Mouse (Mus musculus): ENCODE results near the gene Sox8. TPM values are rescaled to one million over a fixed set of nuclear protein-coding genes. Genes with fewer than 3 reads are reported as not detected.

Sox8 gene
- total and polyA plus RNA-seq, 3 experiments = not detected

DNA sequence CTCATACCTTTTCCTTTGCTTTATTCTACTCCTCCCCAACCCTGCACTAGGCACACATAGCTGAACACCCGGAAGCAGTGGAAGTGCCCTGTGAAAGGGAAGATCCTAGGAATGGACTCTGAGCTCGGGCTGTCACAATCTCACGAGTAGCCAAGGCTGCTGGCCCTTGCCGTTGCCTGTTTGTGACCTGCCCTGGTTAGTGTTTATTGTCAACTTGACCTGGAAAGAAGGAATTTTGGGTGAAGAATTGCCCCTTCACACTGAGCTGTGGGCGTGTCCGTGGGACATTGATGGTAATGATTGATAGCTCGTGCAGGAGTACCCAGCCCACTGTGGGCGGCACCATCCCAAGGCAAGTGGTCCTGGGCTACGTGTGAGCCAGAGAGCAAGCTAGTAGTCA is 14.2 kb upstream of the Sox8 start:
- no peak for TF ChIP-seq NELFE (IDR thresholded peaks at IDR 0.05; ENCODE audit: low read depth, low read length)
- TF ChIP-seq GABPA (IDR thresholded peaks at IDR 0.05; ENCODE audit: insufficient replicate concordance, low read depth, low read length) = no peak
- TF ChIP-seq ELF1 (IDR thresholded peaks at IDR 0.05; ENCODE audit: low read depth, low read length) = no peak
- no peak for TF ChIP-seq ZNF384 (IDR thresholded peaks at IDR 0.05; ENCODE audit: low read depth, low read length)
- no peak for TF ChIP-seq SMC3 (IDR thresholded peaks at IDR 0.05; ENCODE audit: low read depth, low read length)
- TF ChIP-seq MAX (IDR thresholded peaks at IDR 0.05; ENCODE audit: low read length) = no peak
- no peak for TF ChIP-seq SIN3A (IDR thresholded peaks at IDR 0.05; ENCODE audit: low read length)
- no peak for TF ChIP-seq PAX5 (IDR thresholded peaks at IDR 0.05; ENCODE audit: low read length)
- no peak for TF ChIP-seq MAFK (IDR thresholded peaks at IDR 0.05; ENCODE audit: insufficient replicate concordance, low read length)
- TF ChIP-seq ZMIZ1 (IDR thresholded peaks at IDR 0.05; ENCODE audit: low read depth, low read length) = no peak
- TF ChIP-seq CTCF (conservative IDR thresholded peaks at IDR 0.05 in 1 of 2, IDR thresholded peaks at IDR 0.05 in 1 of 2; ENCODE audit: low read depth in 2 of 2, low read length in 2 of 2) = no peak
- TF ChIP-seq JUND (conservative IDR thresholded peaks at IDR 0.05; ENCODE audit: low read depth, low read length) = no peak
- TF ChIP-seq CHD2 (IDR thresholded peaks at IDR 0.05; ENCODE audit: low read length) = no peak
- no peak for TF ChIP-seq USF1 (IDR thresholded peaks at IDR 0.05; ENCODE audit: low read depth, low read length)
- no peak for TF ChIP-seq EP300 (IDR thresholded peaks at IDR 0.05; ENCODE audit: low read length)
- no peak for TF ChIP-seq UBTF (IDR thresholded peaks at IDR 0.05; ENCODE audit: low read depth, low read length)
- no peak for TF ChIP-seq JUN (IDR thresholded peaks at IDR 0.05; ENCODE audit: insufficient read depth, low read depth, low read length)
- no peak for TF ChIP-seq TBP (conservative IDR thresholded peaks at IDR 0.05; ENCODE audit: low read depth, low read length)
- TF ChIP-seq BHLHE40 (IDR thresholded peaks at IDR 0.05; ENCODE audit: low read depth, low read length) = no peak
- TF ChIP-seq KAT2A (IDR thresholded peaks at IDR 0.05; ENCODE audit: insufficient replicate concordance, low read length) = no peak
- Histone ChIP-seq H3K27me3 (replicated peaks) (no peaks in the 10 kb centered on the region), H3K9ac (ENCODE audit: insufficient read depth, low read depth) (no peak overlapping the region), H3K27ac (ENCODE audit: insufficient read depth, low read depth) (no peak overlapping the region), H3K4me3 (replicated peaks in 1 of 3; ENCODE audit: low read depth in 2 of 3, low read length in 2 of 3, poor library complexity in 1 of 3) (no peak overlapping the region), H3K4me2 (ENCODE audit: insufficient read depth, low read depth, poor library complexity, severe bottlenecking) (no peak overlapping the region), H3K4me1 (ENCODE audit: control insufficient read depth in 1 of 2, insufficient read depth in 2 of 2) (peaks cover 6 to 9% of the 10 kb centered on the region in 2 experiments; a peak in 2 of 4 replicates), H3K79me2 (replicated peaks; ENCODE audit: control insufficient read depth, extremely low read depth, insufficient read depth, poor library complexity, severe bottlenecking) (no peaks in the 10 kb centered on the region), H3K9me3 (replicated peaks; ENCODE audit: low read length) (no peaks in the 10 kb centered on the region), H3K36me3 (replicated peaks in 1 of 2; ENCODE audit: control insufficient read depth in 1 of 2, insufficient read depth in 1 of 2, low read length in 1 of 2) (peaks cover 27 to 68% of the 10 kb centered on the region in 2 experiments)
- no peak for DNase-seq (ENCODE audit: extremely low read depth)
- dilution Hi-C loops (cut with MboI; ENCODE audit: extremely low pct_ligation_motif_present, extremely low pct_unique_long_range_greater_than_20kb, low sequenced_read_pairs) (no loop called here), in situ Hi-C loops (cut with MboI; ENCODE audit: low pct_ligation_motif_present, low pct_unique_long_range_greater_than_20kb, low sequenced_read_pairs) (no loop called here)

DNA sequence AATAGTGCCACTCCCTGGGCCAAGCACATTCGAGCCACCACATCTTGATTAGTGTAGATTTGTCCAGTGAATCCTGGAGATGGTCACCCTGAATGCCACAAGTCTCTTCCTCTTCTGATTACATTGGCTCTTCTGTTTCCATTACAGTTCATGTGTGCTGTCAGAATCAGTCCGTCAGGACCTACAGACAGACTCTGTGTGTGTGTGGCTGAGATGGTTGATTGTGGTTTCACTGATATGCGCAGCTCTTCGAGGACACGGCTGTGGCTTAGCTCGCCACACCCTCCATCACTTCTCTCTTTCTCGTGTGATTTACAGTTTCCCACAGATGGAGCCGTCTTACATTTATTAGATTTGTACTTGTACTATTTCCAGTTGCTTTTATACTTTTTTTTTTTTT is 13.4 kb upstream of the Sox8 start:
- Histone ChIP-seq H3K36me3 (replicated peaks in 1 of 2; ENCODE audit: control insufficient read depth in 1 of 2, insufficient read depth in 1 of 2, low read length in 1 of 2) (peaks cover 25 to 60% of the 10 kb centered on the region in 2 experiments), H3K4me2 (ENCODE audit: insufficient read depth, low read depth, poor library complexity, severe bottlenecking) (no peak overlapping the region), H3K4me3 (replicated peaks in 1 of 3; ENCODE audit: low read depth in 2 of 3, low read length in 2 of 3, poor library complexity in 1 of 3) (no peak overlapping the region), H3K9me3 (replicated peaks; ENCODE audit: low read length) (no peaks in the 10 kb centered on the region), H3K27me3 (replicated peaks) (no peaks in the 10 kb centered on the region), H3K27ac (ENCODE audit: insufficient read depth, low read depth) (no peak overlapping the region), H3K9ac (ENCODE audit: insufficient read depth, low read depth) (no peak overlapping the region), H3K4me1 (ENCODE audit: control insufficient read depth in 1 of 2, insufficient read depth in 2 of 2) (peaks cover 7 to 11% of the 10 kb centered on the region in 2 experiments; a peak in 2 of 4 replicates), H3K79me2 (replicated peaks; ENCODE audit: control insufficient read depth, extremely low read depth, insufficient read depth, poor library complexity, severe bottlenecking) (no peaks in the 10 kb centered on the region)
- DNase-seq (ENCODE audit: extremely low read depth) = no peak
- no peak for TF ChIP-seq POLR2AphosphoS2 (IDR thresholded peaks at IDR 0.05; ENCODE audit: low read depth, low read length)
- TF ChIP-seq IRF4 (IDR thresholded peaks at IDR 0.05; ENCODE audit: low read depth, low read length) = no peak
- TF ChIP-seq RAD21 (IDR thresholded peaks at IDR 0.05; ENCODE audit: low read depth, low read length) = no peak
- TF ChIP-seq TCF12 (IDR thresholded peaks at IDR 0.05; ENCODE audit: low read depth, low read length) = no peak
- no peak for TF ChIP-seq UBTF (IDR thresholded peaks at IDR 0.05; ENCODE audit: low read depth, low read length)
- TF ChIP-seq NELFE (IDR thresholded peaks at IDR 0.05; ENCODE audit: low read depth, low read length) = no peak
- no peak for TF ChIP-seq ETS1 (conservative IDR thresholded peaks at IDR 0.05; ENCODE audit: low read depth, low read length)
- dilution Hi-C loops (cut with MboI; ENCODE audit: extremely low pct_ligation_motif_present, extremely low pct_unique_long_range_greater_than_20kb, low sequenced_read_pairs) (no loop called here), in situ Hi-C loops (cut with MboI; ENCODE audit: low pct_ligation_motif_present, low pct_unique_long_range_greater_than_20kb, low sequenced_read_pairs) (no loop called here)
